Mouse (Mus musculus) heart, postnatal 0 days (tissue): Measurements from ENCODE around the gene Cog5.

Experiments
- CTCF ChIP-seq: IDR thresholded peaks from 2 replicates; pipeline ENCODE4 v1.5.1; 2016; ENCODE audit warnings: antibody characterized with exemption, control low read depth, low read depth
- EP300 ChIP-seq: IDR thresholded peaks from 2 replicates; pipeline ENCODE4 v1.6.1; 2016; ENCODE audit warnings: antibody characterized with exemption, low read depth

- TF ChIP-seq CTCF (peak; percentile 14; the same call in 1 of the 2 replicates), EP300 (peak; percentile 92)
Observed at GRCm38 (mm10) chr12:31703904-31704303, 49.2 kb downstream of the Cog5 start.
